Mouse (Mus musculus) lung, postnatal 10 days (tissue): ENCODE measurements around the gene Mybph.

Experiments used
- DNase-seq: peaks from one replicate; pipeline ENCODE4 v3.0.0; 2021

Gene Mybph

DNA sequence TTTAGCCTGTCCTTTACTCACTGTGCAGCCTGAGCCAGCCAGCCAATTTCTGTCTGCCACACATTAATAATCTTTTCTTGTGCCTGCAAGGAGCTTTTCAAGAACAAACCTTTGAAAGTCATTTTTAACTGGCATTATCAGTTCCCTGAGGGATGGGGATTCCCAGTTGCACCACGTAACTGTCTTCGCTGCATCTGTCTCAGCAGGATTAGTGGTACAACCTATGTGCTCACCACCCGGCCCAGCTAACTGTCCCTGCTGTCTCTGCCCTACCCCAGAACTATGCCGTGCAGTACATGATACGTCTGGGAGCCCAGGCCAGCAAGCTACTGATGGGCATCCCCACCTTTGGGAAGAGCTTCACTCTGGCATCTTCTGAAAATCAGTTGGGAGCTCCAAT, 5.0 kb upstream of the Mybph start:
- no peak for DNase-seq

DNA sequence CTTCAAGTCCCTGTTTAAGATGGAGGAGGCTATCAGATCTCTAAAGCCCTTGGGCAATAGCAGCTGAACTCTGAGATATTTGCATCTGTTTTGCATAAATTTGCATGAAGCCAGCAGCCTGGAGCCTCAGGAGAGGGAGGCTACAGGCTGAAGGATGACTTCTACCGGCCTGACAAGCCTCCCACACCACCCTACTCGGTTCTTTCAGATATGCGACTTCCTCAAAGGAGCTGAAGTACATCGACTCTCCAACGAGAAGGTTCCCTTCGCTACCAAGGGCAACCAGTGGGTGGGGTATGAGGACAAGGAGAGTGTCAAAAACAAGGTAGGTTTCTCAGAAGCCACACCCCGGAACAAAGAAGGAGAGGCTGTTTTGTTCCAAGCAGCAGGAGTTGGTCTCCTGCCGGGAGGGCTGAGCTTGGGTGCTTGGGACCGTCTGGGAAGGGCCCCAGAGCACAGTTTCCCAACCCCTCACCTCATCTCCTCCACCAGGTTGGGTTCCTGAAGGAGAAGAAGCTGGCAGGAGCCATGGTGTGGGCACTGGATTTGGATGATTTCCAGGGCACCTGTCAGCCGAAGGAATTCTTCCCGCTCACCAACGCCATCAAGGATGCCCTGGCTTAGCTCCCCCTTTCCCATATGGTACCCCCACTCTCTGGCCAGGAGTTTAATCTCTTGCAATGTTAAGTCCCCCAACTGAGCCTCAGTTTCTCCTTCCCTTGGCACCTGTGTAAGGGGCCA, 4.1 kb upstream of the Mybph start:
- DNase-seq: peak; percentile 71

DNA sequence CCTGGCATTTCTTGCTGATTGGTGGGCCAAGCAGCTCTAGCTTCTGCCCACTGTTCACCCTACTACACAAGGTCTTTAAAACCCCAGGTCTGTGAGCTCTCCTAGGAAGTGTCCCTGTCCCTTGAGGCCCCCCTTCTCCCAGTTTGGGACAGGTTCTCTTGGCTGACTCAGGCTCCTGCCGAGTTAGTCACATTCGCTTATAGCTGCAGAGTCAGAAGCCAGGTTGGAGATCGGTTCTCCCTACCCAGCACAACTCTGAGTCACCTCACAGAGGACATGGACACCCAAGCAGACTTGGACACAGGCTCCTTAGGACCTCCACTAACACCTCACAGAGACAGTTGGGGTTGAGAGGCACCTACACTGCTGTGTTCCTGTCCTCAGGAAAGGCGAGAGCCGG, 2.1 kb upstream of the Mybph start:
- DNase-seq: no peak

DNA sequence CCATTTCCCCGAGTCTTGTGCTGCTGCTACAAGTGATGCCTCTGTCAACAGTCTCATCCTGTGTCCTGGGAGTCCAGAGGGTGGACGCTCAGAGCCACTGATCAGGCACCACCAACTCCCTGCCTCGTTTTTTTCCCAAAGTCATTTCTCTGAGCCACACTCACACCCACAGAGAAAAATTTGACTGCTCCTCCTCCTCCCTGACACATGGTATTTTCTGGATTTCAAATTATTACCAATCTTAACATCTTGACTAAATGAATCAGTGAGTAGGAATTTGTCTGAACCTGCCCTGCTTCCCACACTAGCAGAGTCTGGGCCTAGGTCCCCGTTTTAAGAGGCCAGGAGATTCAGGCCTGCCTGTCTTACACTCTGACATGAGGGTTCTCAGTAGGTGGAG, 1.2 kb upstream of the Mybph start:
- no peak for DNase-seq

DNA sequence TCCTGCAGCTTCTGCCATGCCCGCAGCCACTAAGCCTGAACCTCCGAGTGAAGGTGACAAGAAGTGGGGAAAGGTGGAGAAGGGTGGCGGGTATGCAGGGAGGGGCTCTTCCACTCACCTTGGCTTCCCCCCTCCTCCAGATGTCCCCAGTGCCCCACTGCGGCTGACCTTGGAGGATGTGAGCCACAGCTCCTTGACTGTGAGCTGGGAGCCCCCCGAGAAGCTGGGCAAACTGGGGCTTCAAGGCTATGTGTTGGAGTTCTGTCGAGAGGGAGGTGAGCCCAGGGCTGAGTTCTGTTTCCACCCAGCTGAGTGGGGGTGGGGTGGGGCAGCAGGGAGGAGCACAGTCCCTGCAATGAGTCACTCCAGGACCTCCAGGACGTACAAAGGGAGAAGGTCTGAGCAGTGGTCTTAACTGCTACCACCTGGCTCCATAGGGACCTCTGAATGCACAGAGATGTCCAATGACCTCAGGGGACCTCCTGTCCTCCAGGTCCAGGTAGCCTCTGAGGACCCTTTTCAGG, 488 bp downstream of the Mybph start:
- no peak for DNase-seq

DNA sequence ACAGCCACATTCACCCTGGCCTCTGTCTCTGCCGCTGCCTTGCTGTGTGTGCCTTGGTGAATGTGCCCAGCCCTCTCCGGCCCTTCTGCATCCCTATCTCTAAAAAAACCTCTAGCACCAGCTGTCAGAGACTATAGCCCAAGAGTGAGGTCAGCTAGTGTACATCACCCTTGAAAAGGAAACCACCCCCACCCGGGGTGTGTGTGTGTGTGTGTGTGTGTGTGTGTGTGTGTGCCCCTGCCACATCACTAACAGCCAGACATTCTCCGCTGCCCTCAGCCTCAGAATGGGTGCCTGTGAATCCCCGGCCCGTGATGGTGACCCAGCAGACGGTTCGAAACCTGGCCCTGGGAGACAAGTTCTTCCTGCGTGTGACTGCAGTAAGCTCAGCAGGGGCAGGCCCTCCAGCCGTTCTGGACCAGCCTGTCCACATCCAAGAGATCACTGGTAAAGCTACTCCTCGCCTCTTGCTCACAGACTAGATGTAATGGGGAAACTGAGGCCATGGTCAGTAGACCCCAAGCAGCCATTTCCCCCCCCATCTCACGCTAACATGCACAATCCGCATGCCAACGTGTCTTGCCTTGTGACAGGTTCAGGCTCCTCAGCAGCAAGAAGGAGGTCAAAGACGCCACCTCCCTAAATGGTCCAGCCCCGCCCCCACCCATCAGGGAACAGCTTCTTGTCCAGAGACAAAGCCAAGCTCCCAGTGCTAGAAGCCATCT, 1.2 kb downstream of the Mybph start:
- DNase-seq: no peak

DNA sequence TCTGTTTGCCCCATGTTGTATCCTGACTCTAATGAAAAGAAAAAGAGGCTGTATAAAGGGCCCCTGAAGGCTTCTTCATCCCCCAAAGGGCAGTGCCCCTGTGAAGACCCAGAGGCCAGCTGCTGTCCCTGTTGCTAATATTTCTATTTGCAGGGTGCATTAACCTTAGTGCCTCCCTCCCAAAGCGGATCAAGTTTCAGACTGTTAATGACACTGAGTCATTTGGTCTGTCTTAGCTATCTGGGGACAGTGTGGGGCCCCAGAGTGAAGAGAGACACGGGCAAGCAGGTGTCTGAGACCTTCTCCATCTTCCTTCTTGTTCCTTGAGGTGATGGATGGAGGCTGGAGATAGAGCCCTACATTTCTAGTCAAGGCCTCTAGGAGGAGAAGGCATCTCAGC, 1.9 kb downstream of the Mybph start:
- DNase-seq: no peak

DNA sequence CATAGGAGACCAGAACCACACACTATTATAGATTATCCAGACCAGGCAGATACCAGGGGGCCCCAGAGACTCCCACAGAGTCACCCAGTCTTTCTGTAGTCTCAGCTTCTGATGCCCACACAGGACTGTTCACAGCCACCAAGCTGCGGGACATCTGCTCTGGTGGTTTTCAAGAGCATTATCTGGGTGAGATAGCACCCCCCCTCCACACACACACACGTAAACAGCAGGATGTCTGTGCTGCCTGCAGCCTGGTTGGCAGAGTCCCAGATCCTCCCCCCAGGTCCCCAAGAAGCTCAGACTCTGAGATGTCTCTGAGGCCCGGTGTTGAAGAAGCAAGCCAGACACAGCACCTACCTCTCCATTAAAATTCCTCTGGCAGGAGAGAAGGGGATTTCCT, 2.3 kb downstream of the Mybph start:
- DNase-seq: peak; percentile 25

DNA sequence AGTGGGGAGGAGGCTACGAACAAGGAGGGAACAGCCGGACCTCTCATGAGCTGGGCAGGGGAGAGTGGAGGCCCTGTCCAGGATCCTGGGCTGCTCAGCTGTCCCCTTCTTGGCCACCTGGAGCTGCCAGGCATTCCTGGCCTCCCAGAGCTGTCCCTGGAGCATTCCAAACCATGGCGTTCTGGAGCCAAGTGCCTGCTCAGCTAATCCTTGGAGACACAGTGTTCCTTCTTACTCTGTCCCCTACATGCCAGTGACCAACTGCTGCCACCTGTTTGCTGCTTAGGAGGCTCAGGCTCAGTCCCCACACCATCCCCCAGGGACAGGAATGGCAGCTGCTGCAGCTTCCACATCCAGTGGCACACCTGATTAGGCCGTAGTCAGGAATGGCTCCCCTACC, 2.7 kb downstream of the Mybph start:
- peak; percentile 51 for DNase-seq

DNA sequence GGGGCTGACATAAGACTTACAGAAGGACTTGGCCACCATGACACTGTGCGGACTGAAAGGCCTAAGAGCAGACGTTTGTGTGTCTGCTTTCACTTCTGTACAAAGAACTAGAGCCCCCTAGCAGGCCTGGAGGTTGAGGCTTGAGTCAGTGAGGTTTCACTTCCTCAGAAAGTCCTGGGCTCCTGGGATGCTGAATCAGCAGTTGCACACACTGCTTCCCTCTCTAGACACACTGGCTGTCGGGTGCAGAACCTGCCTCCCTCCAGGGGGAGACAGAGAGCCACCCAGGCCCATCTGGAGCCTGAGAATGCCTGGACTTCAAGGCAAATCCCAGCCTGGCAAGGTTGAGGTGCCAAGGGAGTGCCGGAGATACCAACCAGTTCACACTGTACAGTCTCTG, 3.1 kb downstream of the Mybph start:
- DNase-seq: peak; percentile 82

DNA sequence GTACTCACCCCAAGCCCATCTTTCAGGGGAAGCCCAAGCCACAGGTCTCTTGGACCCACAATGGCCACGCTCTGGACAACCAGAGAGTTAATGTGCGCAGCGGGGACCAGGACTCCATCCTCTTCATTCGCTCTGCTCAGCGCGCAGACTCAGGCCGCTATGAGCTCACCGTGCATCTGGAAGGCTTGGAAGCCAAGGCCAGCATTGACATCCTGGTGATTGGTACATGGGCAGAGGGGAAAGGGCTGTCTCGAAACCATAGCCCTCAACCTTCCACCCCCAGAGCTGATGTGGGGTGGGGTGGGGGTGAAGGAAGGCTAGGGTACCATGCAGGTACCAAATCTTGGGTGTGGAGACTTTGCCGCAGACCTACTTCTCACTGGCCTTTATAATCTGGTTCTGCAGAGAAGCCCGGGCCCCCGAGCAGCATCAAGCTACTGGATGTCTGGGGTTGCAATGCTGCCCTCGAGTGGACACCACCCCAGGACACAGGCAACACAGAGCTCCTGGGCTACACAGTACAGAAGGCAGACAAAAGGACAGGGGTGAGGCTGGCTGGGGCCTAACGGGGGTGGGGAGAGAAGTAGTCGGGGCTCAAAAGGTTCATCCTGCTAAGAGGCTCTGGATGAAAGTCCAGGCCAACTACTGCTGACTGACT, 4.2 kb downstream of the Mybph start:
- DNase-seq: no peak

DNA sequence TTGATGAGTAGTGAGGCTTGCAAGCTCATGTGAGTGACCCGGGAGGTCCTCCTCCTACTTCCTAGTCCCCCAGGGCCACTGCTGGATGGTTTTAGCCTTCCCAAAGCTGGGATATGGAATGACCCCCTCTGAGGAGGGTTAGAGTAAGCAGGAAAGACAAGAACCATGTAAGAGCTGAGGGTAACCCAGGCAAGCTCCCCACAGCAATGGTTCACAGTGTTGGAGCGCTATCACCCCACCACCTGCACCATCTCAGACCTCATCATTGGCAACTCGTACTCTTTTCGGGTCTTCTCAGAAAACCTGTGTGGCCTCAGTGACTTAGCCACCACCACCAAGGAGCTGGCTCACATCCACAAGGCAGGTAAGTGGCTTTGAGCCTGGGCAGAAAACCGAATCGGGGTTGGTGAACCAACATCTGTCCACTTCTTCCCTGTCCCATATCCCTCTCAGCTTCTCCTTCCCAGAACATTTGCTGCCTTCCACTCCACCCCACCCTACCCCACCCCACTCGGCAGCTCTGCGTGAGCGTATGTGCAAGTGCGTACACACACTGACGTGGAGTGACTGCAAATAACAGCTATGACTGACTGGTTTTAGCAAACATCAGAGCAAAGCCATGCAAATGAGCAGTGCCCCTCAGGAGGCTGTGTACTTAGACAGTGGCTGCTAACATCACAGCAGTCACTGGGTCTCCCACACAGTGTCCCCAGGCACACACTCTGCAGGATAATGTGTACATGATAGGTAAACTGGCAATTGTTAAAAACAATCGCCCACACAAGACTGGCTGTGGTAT, 5.1 kb downstream of the Mybph start:
- no peak for DNase-seq

DNA sequence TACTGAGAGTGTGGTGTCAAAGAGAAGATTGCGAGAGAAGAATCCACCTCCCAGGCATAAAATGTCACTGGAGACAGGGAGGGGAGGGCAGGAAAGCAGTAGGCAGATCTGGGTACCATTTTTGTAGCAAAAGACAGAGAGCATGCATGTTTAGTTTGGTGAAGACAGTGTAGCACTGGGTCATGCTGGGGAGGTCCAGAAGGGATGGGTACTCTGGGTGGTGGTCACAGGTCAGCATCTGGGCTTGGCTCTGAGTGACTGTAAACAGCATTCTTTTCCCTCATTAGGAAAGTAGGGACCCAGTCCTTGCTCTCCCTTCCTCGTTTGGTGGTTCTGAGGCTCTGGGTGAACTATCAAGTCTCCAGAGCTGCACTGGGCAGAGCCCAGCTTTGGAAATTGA, 7.2 kb downstream of the Mybph start:
- no peak for DNase-seq

DNA sequence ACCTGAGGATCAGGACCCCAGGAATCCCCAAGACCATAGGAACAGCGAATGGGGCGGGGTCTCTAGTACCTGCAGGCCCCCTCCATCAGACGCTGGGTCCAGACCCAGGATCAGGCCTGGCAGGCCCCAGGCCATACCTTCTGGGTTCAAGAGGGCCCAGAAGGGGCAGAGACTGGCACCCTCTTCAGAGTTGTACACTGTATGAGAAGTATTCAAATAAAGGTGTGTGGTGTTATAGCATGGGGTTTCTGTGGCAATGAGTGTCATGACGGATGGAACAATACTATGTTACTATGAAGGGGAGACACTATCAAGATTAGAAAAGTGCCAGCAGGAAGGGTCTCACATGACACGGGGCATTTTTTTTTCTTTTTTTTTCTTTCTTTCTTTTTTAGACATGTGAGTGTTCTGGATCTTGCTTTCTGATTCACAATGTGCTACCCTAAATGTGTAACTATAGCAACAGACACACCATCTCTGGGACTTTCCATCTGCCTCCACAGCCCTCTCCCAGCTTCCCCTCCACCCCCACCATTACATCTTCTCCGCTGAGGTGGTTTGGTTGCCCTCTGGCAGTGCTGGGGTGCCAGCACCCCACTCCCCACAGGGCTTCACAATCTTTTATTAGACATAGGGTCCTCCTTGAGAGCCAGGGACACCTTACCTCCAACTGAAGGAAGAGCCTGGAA, 7.9 kb downstream of the Mybph start:
- DNase-seq: no peak

DNA sequence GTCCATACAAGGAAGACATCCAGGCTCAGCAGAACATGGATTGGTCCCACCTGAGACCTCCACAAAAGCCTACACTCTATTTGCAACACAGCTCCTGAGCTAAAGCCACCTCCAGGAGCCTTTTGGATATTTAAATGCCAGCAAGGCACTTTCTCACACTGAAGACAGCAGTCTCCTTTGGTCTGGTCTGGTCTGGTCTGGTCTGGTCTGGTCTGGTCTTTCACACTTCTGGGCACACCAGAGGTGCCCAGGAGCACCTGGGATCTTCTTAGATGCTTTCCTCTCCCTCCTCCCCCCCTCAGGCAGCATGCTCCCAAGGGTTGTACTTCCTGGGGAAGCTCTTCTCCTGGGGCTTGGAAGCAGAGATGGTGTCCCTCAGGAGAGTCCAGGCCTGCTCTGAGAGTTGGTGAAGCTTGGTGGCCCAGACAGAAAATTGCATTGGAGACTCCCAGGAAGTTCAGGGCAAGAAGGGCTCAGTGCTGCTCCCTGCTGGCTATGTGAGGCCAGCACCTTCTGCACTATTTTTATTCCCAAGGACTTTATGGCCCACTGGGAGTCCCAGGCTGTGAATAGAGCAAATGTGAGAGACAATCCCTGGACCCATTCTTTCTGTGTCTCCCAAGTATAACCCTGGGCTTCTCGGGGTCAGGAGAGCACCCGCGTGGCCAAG, 8.6 kb downstream of the Mybph start:
- peak; percentile 82 for DNase-seq

DNA sequence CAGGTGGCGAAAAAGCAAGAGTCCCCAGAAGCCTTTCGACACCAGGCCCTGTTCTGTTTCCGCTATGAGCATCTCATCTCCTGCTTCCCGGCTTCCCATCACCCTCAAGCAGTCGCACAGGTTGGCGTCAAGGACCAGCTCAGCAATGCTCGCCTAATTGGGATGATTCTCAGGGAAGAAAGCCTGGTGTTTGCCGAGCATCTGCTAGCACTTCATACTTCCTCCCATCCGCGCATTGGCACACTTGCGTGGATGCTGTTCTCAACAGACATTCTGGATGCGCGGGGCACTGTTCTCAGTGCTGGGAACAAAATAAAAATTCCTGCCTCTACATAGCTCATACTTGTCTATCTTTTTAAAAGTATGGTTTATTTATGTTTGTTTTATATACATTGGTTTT, 11.0 kb downstream of the Mybph start:
- DNase-seq: no peak

DNA sequence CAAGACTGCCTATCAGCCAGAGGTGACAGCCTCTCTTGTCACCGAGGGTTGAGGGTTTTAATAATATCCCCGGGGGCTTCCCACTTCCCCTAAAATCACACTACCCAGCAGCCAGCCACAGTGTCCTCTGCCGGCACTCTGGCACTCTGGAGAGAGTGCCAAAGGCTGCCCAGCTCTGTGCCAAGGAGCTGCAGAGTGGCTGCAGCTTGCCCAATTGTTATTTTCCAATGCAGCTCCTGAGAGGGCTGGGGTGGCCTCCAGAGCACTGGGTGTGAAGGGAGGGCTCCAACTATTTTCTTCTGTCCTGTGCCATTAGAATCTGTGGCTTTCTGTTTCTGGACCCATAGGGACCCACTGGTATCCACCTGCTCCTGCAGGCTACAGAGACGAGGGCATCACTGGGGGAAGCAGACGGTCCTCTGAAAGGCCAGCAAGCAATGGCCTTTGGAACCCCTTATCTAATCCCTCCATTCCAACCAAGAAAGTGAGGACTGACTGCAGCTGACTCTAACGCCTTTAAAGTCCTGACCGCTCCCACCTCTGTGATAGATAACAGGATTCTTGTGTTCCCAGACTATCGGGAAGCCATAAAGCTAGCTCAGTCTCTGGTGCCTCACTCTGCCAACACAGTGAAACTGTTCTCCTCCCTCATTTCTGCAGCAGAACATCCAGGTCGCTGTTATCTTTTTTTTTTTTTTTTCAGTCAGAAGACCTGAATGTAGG, 12.2 kb downstream of the Mybph start:
- no peak for DNase-seq

DNA sequence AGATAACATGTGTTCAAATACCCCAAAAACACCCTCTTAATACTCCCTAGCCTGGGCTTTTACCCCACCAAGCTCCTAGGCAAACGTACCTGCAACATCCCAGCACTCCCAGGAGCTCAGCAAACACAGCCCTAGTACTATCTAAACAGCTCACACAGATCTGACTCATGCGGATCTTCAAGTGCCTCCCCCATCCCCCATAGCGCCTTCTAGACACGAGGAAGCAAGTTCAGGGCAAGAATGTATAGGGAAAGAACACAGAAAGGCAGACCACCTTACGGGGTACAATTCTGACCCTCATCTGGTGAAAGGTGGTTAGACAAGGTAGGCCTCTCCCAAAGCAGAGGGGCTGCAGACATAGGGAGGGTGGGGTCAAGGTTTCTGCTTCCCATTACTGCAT, 12.8 kb downstream of the Mybph start:
- no peak for DNase-seq

DNA sequence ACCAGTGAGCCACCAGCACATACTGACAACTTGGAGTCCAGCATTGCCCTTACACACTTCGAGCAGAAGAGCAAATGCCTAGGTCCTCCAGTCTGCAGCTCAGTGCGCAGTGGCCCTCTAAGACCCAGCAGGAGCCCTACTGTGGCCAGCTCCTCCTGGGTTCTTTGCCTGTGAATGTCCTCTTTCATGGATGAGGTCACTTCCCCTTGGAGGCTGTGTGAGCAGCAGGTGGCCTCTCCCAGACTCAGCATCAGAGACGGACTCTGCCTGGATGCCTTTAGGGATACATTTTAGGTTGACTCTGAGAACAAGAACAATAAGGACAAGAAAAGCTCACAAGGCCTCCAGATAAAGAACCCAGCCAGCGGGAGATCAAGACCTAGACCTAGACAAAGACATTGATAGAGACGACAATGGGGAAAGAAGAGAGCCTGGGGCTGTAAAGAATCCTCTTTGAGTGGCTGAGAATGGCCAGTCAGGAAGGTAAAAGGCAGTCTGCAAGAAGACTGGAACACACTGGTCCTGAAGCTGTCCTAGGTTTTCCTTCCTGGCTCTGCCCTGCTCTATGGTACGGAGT, 17.0 kb downstream of the Mybph start:
- DNase-seq: no peak

DNA sequence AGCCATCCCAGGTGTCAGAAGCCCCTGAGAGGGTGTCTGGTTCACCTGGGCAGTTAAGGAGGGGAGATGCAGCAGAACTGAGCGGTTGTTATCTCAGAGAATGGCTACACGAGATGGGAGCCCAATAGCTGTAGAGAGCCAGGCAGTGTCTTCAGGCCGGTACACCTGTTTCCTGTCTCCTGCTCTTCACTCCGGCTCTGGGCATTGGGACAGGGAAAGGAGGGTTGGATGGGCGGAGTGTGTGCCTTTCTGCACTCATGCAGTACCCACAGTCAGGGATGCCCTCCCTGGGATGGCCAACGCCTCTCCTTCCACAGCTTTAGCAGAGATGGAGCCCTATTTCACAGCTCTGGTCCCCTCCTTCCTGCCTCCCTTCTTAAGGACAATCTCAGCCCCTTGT, 17.8 kb downstream of the Mybph start:
- no peak for DNase-seq

DNA sequence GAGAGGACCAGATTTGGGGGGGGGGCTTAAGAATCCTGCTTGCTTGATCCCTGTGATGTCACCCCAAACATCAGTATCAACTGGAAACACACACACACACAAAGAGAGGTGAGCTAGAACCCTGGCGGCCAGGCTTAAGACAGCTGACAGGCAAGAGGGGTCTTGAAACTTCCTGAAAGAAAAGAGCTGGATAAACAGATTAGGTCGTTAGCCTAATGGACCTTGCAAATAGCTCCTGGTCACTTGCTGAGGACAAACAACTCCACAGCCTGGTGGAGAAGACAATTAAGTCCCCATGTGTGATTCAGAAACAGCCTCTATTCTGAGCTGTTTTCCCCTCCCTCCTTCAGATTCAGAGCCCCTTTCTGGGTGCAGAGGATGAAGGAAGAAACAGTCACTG, 18.4 kb downstream of the Mybph start:
- DNase-seq: no peak
